Mouse (Mus musculus) ES-E14 (cell line): Measurements from ENCODE around the gene Phactr2.

Experiments
- CHD2 ChIP-seq: IDR thresholded peaks from 2 replicates; pipeline ENCODE4 v1.6.1; 2014; ENCODE audit warnings: mild to moderate bottlenecking, low read depth, low read length, inconsistent platforms
- HCFC1 ChIP-seq: IDR thresholded peaks from 2 replicates; pipeline ENCODE4 v1.6.1; 2012; ENCODE audit warnings: low read length, inconsistent platforms, borderline replicate concordance; ENCODE audit not compliant: insufficient read depth
- MAFK ChIP-seq: IDR thresholded peaks from 2 replicates; pipeline ENCODE4 v1.6.1; 2014; ENCODE audit warnings: mild to moderate bottlenecking, low read depth, low read length, inconsistent platforms; ENCODE audit not compliant: insufficient read depth
- ZC3H11A ChIP-seq: IDR thresholded peaks from 2 replicates; pipeline ENCODE4 v1.6.1; 2012; ENCODE audit warnings: low read depth, mild to moderate bottlenecking, inconsistent platforms, low read length, borderline replicate concordance
- ZNF384 ChIP-seq: IDR thresholded peaks from 2 replicates; pipeline ENCODE4 v1.6.1; 2012; ENCODE audit warnings: low read depth, low read length, inconsistent platforms

DNA sequence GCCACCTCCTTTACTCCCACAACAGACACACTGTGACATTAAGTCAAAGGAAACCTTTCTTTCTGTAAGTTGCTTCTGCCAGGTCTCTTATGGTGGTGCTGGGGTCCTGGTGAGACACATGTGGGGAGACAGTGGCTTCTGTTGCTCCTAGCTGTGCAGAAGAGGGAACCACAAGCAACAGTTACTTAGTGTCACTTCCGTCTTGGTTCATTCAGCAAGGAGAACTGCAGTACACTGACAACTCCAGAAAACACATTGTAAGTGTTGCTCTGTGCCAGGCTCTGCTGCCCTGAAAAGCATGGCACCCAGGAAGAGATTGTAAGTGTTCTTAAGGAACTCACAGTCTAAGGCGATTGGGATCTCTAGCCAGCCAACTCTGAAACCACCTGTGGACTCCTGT is 25.1 kb upstream of the Phactr2 start, which contains the start of gene Fuca2:
- TF ChIP-seq ZNF384 (no peak), ZC3H11A (no peak), HCFC1 (no peak), MAFK (no peak), CHD2 (no peak)
